ENCODE assay signal across 2 mouse cellular contexts in genomic region chr6:76497054-76497835, GRCm38 (mm10). TPM values are rescaled to one million over a fixed set of nuclear protein-coding genes. Genes with fewer than 3 reads are reported as not detected.
"Had no signal": no experiment of that assay in that cellular context is flagged by ENCODE, and none has a peak within 500 bp of the region (broad histone marks: within the 10 kb centered on the region; RNA-seq: fewer than 3 reads in every experiment).

Gene Gm9008 (minus strand): TSS chr6:76497784.

RNA-seq across cellular contexts. Expression of gene Gm9008, which starts in this region (rescaled TPM):
- total RNA-seq: midbrain, postnatal 0 days had no signal
- polyA plus RNA-seq: liver, embryonic 16.5 days; midbrain, postnatal 0 days had no signal
